Mouse (Mus musculus) embryonic facial prominence, embryonic 15.5 days (tissue): ENCODE results near the gene Filip1l. TPM values are rescaled to one million over a fixed set of nuclear protein-coding genes. Genes with fewer than 3 reads are reported as not detected.

ENCODE experiments used
- ATAC-seq: fragments of 200-750 bp; cut with Nextera tagmentation; 2 replicates; pipeline ENCODE4 v1.8.0; 2017; ENCODE audit warnings: low read depth, moderate TSS enrichment; ENCODE audit not compliant: insufficient number of reproducible peaks, low FRiP score, low TSS enrichment
- H3K27ac ChIP-seq: fragments of 300-500 bp; sonication (generic); replicated peaks from 2 replicates; pipeline ENCODE4 v1.5.1; 2015; ENCODE audit warnings: mild to moderate bottlenecking, inconsistent platforms
- H3K27me3 ChIP-seq: fragments of 300-500 bp; sonication (generic); 2 replicates; pipeline ENCODE4 v1.6.1; 2015; ENCODE audit warnings: inconsistent platforms
- H3K36me3 ChIP-seq: fragments of 300-500 bp; sonication (generic); 2 replicates; pipeline ENCODE4 v1.6.1; 2015; ENCODE audit warnings: mild to moderate bottlenecking, inconsistent platforms
- H3K4me1 ChIP-seq: fragments of 300-500 bp; sonication (generic); 2 replicates; pipeline ENCODE4 v1.6.1; 2015; ENCODE audit warnings: inconsistent platforms
- H3K4me2 ChIP-seq: fragments of 300-500 bp; sonication (generic); replicated peaks from 2 replicates; pipeline ENCODE4 v1.6.1; 2015; ENCODE audit warnings: mild to moderate bottlenecking, inconsistent platforms
- H3K4me3 ChIP-seq: fragments of 300-500 bp; sonication (generic); replicated peaks from 2 replicates; pipeline ENCODE4 v1.5.1; 2015; ENCODE audit warnings: mild to moderate bottlenecking, inconsistent platforms
- H3K9ac ChIP-seq: fragments of 300-500 bp; sonication (generic); 2 replicates; pipeline ENCODE4 v1.6.1; 2015; ENCODE audit warnings: inconsistent platforms
- H3K9me3 ChIP-seq: fragments of 300-500 bp; sonication (generic); replicated peaks from 2 replicates; pipeline ENCODE4 v1.6.1; 2016; ENCODE audit warnings: inconsistent platforms
- WGBS: fragments of 180-500 bp; shearing (Covaris S2); methylation state at CpG from one replicate; pipeline ENCODE4 v1.1.7; 2015; 5-methylcytosine and 5-hydroxymethylcytosine counted together
- polyA plus RNA-seq: library from polyadenylated mRNA; unstranded; fragments of >200 nt; fragmentation: Nextera tagmentation; extraction: Ambion mirVana; gene quantifications from 2 replicates; pipeline ENCODE4 v1.2.1, GENCODE M21; 2015

The Filip1l gene
- polyA plus RNA-seq, 1 experiment from 2014 or later = 25.9 TPM

GRCm38 (mm10) chr16:57485265-57485664 lies 132.4 kb downstream of the Filip1l start:
- 0 out of 2 replicates have a peak, but pooled peaks cover 8% of the 10 kb centered on the region for H3K4me1 ChIP-seq
- no peaks in the 10 kb centered on the region for H3K9me3 ChIP-seq
- H3K9ac ChIP-seq = no peak overlapping the region
- no peak overlapping the region for H3K4me3 ChIP-seq
- 60% methylated on average over 9 of the region's 9 CpGs for WGBS
- H3K27ac ChIP-seq = no peak overlapping the region
- H3K4me2 ChIP-seq = no peak overlapping the region
- no peaks in the 10 kb centered on the region for H3K36me3 ChIP-seq
- no peaks in the 10 kb centered on the region for H3K27me3 ChIP-seq
- no peak for ATAC-seq

- H3K4me3 ChIP-seq = no peak overlapping the region
- H3K4me1 ChIP-seq = 0 out of 2 replicates have a peak, but pooled peaks cover 8% of the 10 kb centered on the region
- no peak for ATAC-seq
- H3K9ac ChIP-seq = no peak overlapping the region
- H3K36me3 ChIP-seq = no peaks in the 10 kb centered on the region
- no peak overlapping the region for H3K4me2 ChIP-seq
- WGBS = 75% methylated on average over 5 of the region's 5 CpGs
- H3K27me3 ChIP-seq = no peaks in the 10 kb centered on the region
- no peaks in the 10 kb centered on the region for H3K9me3 ChIP-seq
- 0 out of 2 replicates have a peak overlapping the region, but pooled peaks have one; percentile 6 for H3K27ac ChIP-seq
These were observed 133.4 kb downstream of the Filip1l start for GRCm38 (mm10) chr16:57486266-57486665.

- 0 out of 2 replicates have a peak, but pooled peaks cover 8% of the 10 kb centered on the region for H3K4me1 ChIP-seq
- H3K4me3 ChIP-seq = no peak overlapping the region
- no peak overlapping the region for H3K27ac ChIP-seq
- H3K9ac ChIP-seq = no peak overlapping the region
- no peak for ATAC-seq
- H3K36me3 ChIP-seq = no peaks in the 10 kb centered on the region
- no peak overlapping the region for H3K4me2 ChIP-seq
- H3K9me3 ChIP-seq = no peaks in the 10 kb centered on the region
- no peaks in the 10 kb centered on the region for H3K27me3 ChIP-seq
These were observed 135.8 kb downstream of the Filip1l start for GRCm38 (mm10) chr16:57488661-57489060.

- Histone ChIP-seq H3K27ac (no peak overlapping the region), H3K4me3 (no peak overlapping the region), H3K27me3 (no peaks in the 10 kb centered on the region), H3K9me3 (no peaks in the 10 kb centered on the region), H3K36me3 (no peaks in the 10 kb centered on the region), H3K4me2 (no peak overlapping the region), H3K9ac (no peak overlapping the region), H3K4me1 (0 out of 2 replicates have a peak, but pooled peaks cover 8% of the 10 kb centered on the region)
- ATAC-seq = no peak
- 82% methylated on average over 8 of the region's 8 CpGs for WGBS
These were observed 137.8 kb downstream of the Filip1l start for GRCm38 (mm10) chr16:57490691-57491090.

GRCm38 (mm10) chr16:57491853-57492252 lies 139.0 kb downstream of the Filip1l start:
- Histone ChIP-seq H3K36me3 (no peaks in the 10 kb centered on the region), H3K27ac (no peak overlapping the region), H3K9me3 (no peaks in the 10 kb centered on the region), H3K4me1 (peaks cover 11% of the 10 kb centered on the region; the same call in 1 of the 2 replicates), H3K4me2 (no peak overlapping the region), H3K9ac (no peak overlapping the region), H3K4me3 (no peak overlapping the region), H3K27me3 (no peaks in the 10 kb centered on the region)
- no peak for ATAC-seq
- WGBS = 81% methylated on average over 4 of the region's 4 CpGs

- Histone ChIP-seq H3K9me3 (no peaks in the 10 kb centered on the region), H3K9ac (no peak overlapping the region), H3K27me3 (no peaks in the 10 kb centered on the region), H3K27ac (no peak overlapping the region), H3K4me1 (peaks cover 5% of the 10 kb centered on the region; the same call in 1 of the 2 replicates), H3K36me3 (no peaks in the 10 kb centered on the region), H3K4me3 (no peak overlapping the region), H3K4me2 (no peak overlapping the region)
- no peak for ATAC-seq
- 83% methylated on average over 10 of the region's 10 CpGs for WGBS
These were observed 142.7 kb downstream of the Filip1l start for GRCm38 (mm10) chr16:57495476-57496203.

GRCm38 (mm10) chr16:57496437-57497173 lies 143.7 kb downstream of the Filip1l start:
- Histone ChIP-seq H3K4me3 (no peak overlapping the region), H3K27ac (no peak overlapping the region), H3K4me2 (no peak overlapping the region), H3K9me3 (no peaks in the 10 kb centered on the region), H3K36me3 (no peaks in the 10 kb centered on the region), H3K4me1 (peaks cover 5% of the 10 kb centered on the region; the same call in 1 of the 2 replicates), H3K9ac (no peak overlapping the region), H3K27me3 (no peaks in the 10 kb centered on the region)
- WGBS = 65% methylated on average over 10 of the region's 10 CpGs
- ATAC-seq = no peak

GRCm38 (mm10) chr16:57500851-57501250 lies 148.0 kb downstream of the Filip1l start:
- H3K27me3 ChIP-seq = no peaks in the 10 kb centered on the region
- H3K4me2 ChIP-seq = no peak overlapping the region
- no peak overlapping the region for H3K4me3 ChIP-seq
- no peak overlapping the region for H3K9ac ChIP-seq
- WGBS = 64% methylated on average over 3 of the region's 3 CpGs
- H3K9me3 ChIP-seq = no peaks in the 10 kb centered on the region
- H3K4me1 ChIP-seq = peaks cover 5% of the 10 kb centered on the region
- no peak overlapping the region for H3K27ac ChIP-seq
- no peaks in the 10 kb centered on the region for H3K36me3 ChIP-seq
- no peak for ATAC-seq

- H3K27ac ChIP-seq = no peak overlapping the region
- no peak for ATAC-seq
- no peak overlapping the region for H3K4me3 ChIP-seq
- no peak overlapping the region for H3K4me2 ChIP-seq
- no peaks in the 10 kb centered on the region for H3K9me3 ChIP-seq
- no peak overlapping the region for H3K9ac ChIP-seq
- H3K4me1 ChIP-seq = no peaks in the 10 kb centered on the region; the same call in 1 of the 2 replicates
- no peaks in the 10 kb centered on the region for H3K36me3 ChIP-seq
- 53% methylated on average over 2 of the region's 2 CpGs for WGBS
- no peaks in the 10 kb centered on the region for H3K27me3 ChIP-seq
These were observed 149.3 kb downstream of the Filip1l start for GRCm38 (mm10) chr16:57502230-57502629.

- no peak overlapping the region for H3K4me3 ChIP-seq
- H3K4me2 ChIP-seq = no peak overlapping the region
- no peaks in the 10 kb centered on the region for H3K36me3 ChIP-seq
- 43% methylated on average over 5 of the region's 5 CpGs for WGBS
- H3K9me3 ChIP-seq = no peaks in the 10 kb centered on the region
- ATAC-seq = peak; percentile 51; the same call in 1 of the 2 replicates
- no peaks in the 10 kb centered on the region; the same call in 1 of the 2 replicates for H3K4me1 ChIP-seq
- H3K9ac ChIP-seq = no peak overlapping the region
- H3K27me3 ChIP-seq = no peaks in the 10 kb centered on the region
- H3K27ac ChIP-seq = no peak overlapping the region
These were observed 149.9 kb downstream of the Filip1l start for GRCm38 (mm10) chr16:57502761-57503160.

- Histone ChIP-seq H3K36me3 (no peaks in the 10 kb centered on the region), H3K4me1 (no peaks in the 10 kb centered on the region; the same call in 1 of the 2 replicates), H3K27ac (no peak overlapping the region), H3K4me3 (no peak overlapping the region), H3K27me3 (no peaks in the 10 kb centered on the region), H3K9ac (no peak overlapping the region), H3K4me2 (no peak overlapping the region), H3K9me3 (no peaks in the 10 kb centered on the region)
- ATAC-seq = no peak
- 88% methylated on average over 4 of the region's 4 CpGs for WGBS
These were observed 151.8 kb downstream of the Filip1l start for GRCm38 (mm10) chr16:57504728-57505127.
